Mouse (Mus musculus) kidney, postnatal 25 days (tissue): ENCODE results near the gene Chrnb2.

ENCODE experiments used
- DNase-seq, 2 experiments: peaks; one replicate each; pipeline ENCODE4 v3.0.0; 2021; ENCODE audit warnings: mixed read lengths in 2 of 2

Gene Chrnb2

GRCm38 (mm10) chr3:89776001-89776400 lies 11.6 kb upstream of the Chrnb2 start:
- no peak for DNase-seq

DNA sequence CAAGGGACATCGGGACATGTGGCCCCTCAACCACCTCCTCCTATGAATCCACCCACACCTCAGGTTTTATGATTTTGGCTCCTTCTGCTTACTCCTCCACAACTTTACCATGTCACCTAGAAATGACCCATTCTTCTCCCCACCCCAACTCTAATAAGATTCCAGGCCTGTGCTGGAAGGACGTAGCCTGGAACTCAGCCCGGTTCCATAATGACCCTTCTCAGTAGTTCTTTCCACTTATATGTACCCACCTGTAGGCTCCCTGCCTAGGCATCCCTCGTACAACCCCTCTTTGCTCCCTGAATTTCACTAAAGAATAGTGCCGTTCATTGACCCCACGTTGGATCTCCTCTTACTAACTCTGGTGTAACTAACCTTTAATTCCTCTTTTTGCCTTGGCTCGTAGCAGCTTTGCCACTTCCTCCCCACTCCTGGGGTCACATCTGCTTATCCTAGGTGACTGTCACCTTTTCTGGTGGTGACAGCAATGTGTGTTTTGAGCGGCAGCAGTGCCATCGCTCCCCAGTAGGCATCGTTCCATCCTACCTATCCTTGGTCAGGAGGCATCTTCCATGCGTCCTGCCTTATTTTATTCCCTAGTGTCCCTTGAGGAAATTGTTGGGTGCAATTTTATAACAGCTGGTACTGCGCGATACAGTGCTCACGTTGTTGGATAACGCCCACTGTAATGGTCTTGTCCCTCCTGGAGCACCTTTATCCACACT lies 10.0 kb upstream of the Chrnb2 start:
- DNase-seq = peak in 1 of 2 experiments; percentile 33

DNA sequence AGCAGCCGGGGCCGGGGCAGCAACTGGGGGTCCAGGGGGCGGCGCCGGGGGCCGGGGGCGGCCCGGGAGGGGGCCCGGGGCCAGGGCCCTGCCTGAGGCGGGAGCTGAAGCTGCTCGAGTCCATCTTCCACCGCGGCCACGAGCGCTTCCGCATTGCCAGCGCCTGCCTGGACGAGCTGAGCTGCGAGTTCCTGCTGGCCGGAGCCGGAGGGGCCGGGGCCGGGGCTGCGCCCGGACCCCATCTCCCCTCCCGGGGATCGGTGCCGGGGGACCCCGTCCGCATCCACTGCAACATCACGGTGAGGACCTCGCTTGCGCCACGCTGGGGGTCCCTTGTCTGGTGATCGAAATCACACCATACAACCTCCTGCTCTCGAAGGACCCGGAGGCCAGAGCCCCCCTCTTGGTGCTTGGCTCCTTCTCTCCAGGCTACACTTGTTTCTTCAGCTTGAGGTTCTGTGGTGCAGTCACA lies 9.3 kb upstream of the Chrnb2 start:
- DNase-seq = peak; percentile 25 to 72

GRCm38 (mm10) chr3:89772968-89773709 lies 8.7 kb upstream of the Chrnb2 start, which contains the start of gene Ube2q1:
Gene Ube2q1 (plus strand): TSS chr3:89773616.
- DNase-seq = peak; percentile 95 to 99

DNA sequence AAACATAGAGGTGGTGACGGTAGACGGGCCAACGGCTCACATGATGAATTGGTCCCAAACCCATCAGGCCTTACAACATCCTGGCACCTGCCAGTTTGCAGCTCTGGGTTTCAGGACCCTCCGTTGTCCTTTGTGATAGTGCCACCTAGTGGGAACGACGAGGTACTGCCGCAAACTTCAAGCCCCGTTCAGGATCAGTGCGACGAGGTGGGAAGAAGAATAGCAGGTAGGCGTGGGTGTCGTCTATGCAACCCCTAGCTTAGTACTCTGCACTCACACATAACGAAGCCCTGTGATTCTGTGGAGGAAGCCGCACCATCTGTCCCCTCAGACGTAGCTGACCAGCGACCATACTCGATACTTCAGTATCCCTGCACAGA lies 8.1 kb upstream of the Chrnb2 start:
- peak; percentile 82 to 87 for DNase-seq

- no peak for DNase-seq
Measured at GRCm38 (mm10) chr3:89770425-89771002, 6.1 kb upstream of the Chrnb2 start.

DNA sequence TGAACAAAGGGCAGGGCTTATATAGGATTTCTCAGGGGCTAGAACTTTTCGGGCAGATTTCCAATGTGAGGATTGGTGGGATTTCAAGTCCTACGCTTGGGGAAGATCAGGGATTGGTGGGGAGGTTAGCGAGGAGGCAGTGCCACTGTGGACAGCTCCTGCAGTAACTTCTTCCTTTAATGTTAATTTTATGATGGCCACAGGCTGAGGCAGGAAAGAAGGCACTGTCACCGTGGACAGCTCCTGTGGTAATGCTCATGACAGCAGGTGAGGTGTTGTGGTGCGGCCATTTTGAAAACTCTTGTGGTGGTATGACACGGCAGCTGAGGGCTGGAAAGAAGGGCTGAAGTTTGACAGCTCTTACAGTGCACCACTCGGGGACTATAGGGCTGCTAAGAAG lies 5.2 kb upstream of the Chrnb2 start:
- DNase-seq = no peak

DNA sequence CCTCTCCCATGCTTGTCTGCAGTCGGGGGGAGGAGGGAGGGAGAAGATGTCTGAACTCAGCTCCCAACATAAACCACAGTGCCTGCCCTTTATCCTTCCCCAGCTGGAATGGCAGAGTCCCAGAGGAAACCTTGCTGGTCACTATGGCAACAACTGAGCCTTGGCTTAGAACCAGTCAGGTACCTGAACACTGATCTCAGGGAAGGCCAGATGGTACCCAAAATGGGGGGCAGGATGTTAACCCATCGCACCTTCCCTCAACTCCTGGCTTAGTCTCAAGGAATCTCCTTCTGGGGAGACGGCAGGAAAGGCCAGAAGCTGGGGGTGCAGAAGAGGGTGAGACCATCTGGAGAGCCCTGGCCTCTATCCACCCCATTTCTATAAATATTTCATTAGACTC lies 4.6 kb downstream of the Chrnb2 start:
- no peak for DNase-seq

DNA sequence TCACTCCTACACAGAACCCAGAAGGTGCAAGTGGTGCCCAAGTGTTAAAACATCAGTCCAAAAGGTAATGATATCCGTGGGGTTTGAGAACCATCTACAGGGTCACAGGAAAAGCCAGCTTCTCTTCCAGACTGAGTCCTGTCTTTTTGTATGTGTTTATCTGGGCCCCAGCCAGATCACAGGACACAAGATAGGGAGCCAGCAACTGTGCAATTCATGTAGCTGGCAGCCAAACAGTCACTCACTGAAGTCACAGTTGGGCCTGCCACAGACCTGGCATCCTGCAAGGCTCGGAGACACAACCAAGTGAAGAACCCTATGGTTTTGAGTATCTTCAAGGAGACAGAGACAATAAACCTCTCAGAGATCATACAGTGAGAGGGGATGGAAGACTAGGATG lies 6.6 kb downstream of the Chrnb2 start:
- no peak for DNase-seq

DNA sequence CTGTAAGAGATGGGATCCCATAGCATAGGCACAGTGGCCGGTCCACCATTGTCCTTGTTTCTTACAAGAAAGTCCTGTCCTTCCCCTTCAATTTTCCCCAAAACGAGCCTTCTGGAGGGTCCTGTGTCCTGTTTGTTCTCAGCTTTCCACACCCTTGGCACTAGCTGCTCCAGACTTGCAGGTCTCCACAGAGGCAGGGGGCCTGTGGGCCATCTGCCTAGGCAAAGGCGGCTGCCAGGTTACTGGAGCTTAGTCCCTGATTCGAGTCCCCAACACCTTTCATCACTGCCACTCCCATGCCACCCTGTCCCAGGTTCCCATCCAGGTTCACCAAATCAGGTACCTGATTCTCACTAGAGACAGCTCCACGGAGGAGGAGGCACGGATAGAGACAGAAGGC lies 9.1 kb downstream of the Chrnb2 start:
- no peak for DNase-seq

GRCm38 (mm10) chr3:89752307-89752706 lies 12.1 kb downstream of the Chrnb2 start:
- DNase-seq = peak; percentile 13 to 47

DNA sequence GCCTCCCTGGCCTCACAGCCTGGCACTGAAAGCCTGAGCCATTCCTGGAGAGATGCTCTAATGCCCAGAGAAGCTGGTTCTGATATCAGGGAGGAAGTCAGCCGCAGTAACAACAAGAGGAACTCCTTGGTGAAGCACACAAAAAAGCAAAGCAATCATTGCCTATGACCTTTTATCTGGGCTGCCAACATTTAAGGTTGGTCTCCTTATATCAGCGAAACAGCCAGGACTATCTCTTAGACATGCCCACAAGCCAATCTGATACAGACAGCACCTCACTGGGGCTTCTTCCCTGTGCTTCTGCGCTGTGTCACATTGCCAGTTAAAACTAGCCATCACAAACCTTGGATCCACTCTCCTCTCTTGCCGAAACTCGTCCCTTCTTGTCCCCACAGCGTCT lies 25.9 kb downstream of the Chrnb2 start:
- no peak for DNase-seq

GRCm38 (mm10) chr3:89732091-89732490 lies 32.3 kb downstream of the Chrnb2 start:
- DNase-seq = no peak

- DNase-seq = peak; percentile 93 to 97
Measured at GRCm38 (mm10) chr3:89730350-89731331, 33.8 kb downstream of the Chrnb2 start.

DNA sequence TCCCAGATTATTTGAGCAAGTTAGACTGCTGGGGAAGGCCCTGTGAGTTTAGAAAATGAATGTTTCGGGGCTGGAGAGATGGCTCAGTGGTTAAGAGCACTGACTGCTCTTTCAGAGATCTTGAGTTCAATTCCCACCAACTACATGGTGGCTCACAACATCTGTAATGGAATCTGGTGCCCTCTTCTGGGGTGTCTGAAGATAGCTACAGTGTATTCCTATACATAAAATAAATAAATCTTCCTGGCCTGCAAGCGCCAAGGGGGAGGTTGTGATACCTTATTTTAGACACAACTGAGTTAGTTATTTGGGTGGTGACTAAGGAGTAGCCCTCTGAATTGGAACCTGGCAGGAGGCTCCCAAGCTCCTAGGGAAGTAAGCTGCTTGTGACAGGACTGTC lies 35.6 kb downstream of the Chrnb2 start:
- DNase-seq = no peak

GRCm38 (mm10) chr3:89727028-89727427 lies 37.4 kb downstream of the Chrnb2 start:
- DNase-seq = peak; percentile 42 to 59

GRCm38 (mm10) chr3:89723400-89724084 lies 40.9 kb downstream of the Chrnb2 start:
- no peak for DNase-seq

GRCm38 (mm10) chr3:89722032-89722431 lies 42.4 kb downstream of the Chrnb2 start:
- DNase-seq = no peak

DNA sequence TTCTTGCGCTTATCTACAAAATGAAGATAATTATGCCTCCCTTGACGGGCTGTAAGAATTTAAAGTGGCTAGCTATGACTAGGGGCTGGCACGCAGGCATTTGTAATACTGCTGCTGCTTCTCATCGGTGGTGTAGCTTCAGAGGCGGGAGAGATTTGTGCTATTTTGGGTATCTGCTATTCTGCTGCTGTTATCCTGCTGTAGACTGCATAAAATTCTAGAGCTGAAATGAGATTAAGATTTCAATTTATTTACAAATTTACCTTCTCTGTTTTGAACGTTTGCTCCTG lies 48.5 kb downstream of the Chrnb2 start:
- no peak for DNase-seq

DNA sequence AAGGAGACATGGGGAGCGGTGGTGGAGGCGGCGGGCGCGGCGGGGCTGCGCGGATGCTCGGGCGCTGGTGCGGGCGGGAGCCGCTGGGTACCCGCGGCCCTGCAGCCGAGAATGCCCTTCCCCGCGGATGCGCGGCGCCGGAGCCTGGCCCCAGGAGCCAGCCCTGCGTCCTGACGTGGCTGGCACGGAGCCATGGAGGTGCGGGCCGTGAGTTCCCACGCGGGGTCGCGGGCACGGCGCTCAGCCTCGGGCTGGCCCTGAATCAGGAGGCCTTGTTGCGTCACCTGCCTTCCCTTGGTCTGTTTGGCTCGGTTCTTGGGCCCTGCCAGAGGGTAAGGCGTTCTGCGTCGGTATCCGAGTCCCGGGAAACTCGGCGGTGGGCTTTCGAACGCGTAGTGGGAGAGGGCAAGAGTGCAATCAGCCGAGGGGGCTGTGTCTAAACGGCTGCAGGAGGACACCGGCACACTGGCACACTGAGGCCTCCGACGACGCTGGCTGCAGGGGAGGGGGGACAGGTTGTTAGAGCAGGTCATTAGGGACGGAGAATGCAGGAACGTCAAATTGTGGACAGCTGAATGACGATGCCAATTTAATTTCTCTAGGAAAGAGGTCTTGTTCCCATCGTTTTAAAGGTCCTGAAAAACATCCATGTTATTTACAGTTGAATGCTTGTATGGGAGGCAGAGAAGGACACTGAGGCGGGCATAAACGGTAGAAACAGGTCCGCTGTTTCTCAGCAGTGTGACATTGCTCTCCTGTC lies 49.0 kb downstream of the Chrnb2 start:
- DNase-seq = peak; percentile 29 to 54
